Mouse (Mus musculus): ENCODE measurements around the gene Itih3. TPM values are rescaled to one million over a fixed set of nuclear protein-coding genes. Genes with fewer than 3 reads are reported as not detected.

Itih3 gene
- 0.44 TPM for total RNA-seq (2023)

GRCm38 (mm10) chr14:30923375-30924105, at the start of gene Itih3:
Gene Itih3 (minus strand): TSS chr14:30923760.

GRCm38 (mm10) chr14:30951154-30951825, 27.7 kb upstream of the Itih3 start, which contains the start of gene Nek4:
Gene Nek4 (plus strand): TSS chr14:30951377.

GRCm38 (mm10) chr14:30943038-30943437, 19.5 kb upstream of the Itih3 start, which contains the start of gene Itih1:
Gene Itih1 (minus strand): TSS chr14:30943289.

GRCm38 (mm10) chr14:30886204-30886603, 37.4 kb downstream of the Itih3 start, which contains the start of gene Itih4:
Gene Itih4 (plus strand): TSS chr14:30886476.

GRCm38 (mm10) chr14:30878958-30879571, 44.5 kb downstream of the Itih3 start, which contains the start of gene Mustn1:
Gene Mustn1 (plus strand): TSS chr14:30879200.

Other genes starting within 250 kb of the Itih3 start
- 12.5 TPM for gene Sfmbt1, start 208.9 kb downstream of the Itih3 start, total RNA-seq (2023)
- gene Tmem110, start 98.2 kb downstream of the Itih3 start, total RNA-seq (2023), result 14.9 TPM
- gene Mustn1, start 44.6 kb downstream of the Itih3 start, total RNA-seq (2023), result 2.5 TPM
- 0.26 TPM for gene Itih4, start 37.3 kb downstream of the Itih3 start, total RNA-seq (2023)
- not detected for gene Itih1, start 19.5 kb upstream of the Itih3 start, total RNA-seq (2023)
- gene Nek4, start 27.6 kb upstream of the Itih3 start, total RNA-seq (2023), result 3.9 TPM
- 6.5 TPM for gene Glt8d1, start 77.6 kb upstream of the Itih3 start, total RNA-seq (2023)
- 73.7 TPM for gene Spcs1, start 77.9 kb upstream of the Itih3 start, total RNA-seq (2023)
- gene Pbrm1, start 95.4 kb upstream of the Itih3 start, total RNA-seq (2023), result 80.7 TPM
- gene Gnl3, start 95.4 kb upstream of the Itih3 start, total RNA-seq (2023), result 282 TPM
- 28.1 TPM for gene Smim4, start 205.2 kb upstream of the Itih3 start, total RNA-seq (2023)
- gene Nt5dc2, start 207.3 kb upstream of the Itih3 start, total RNA-seq (2023), result 0.50 TPM
- 2.1 TPM for gene Stab1, start 244.9 kb upstream of the Itih3 start, total RNA-seq (2023)

All from CD4-positive naive resting alpha-beta T cell, adult 76 days (primary cell).